Mouse (Mus musculus): ENCODE data around the gene Gm10491. TPM values are rescaled to one million over a fixed set of nuclear protein-coding genes. Genes with fewer than 3 reads are reported as not detected.

The Gm10491 gene
- polyA plus RNA-seq, 1 experiment from 2014 or later: not detected

- Histone ChIP-seq H3K36me3 (ENCODE audit: control insufficient read depth, insufficient read depth, low read length) (no peaks in the 10 kb centered on the region), H3K27me3 (ENCODE audit: control insufficient read depth, insufficient read depth, low read length) (no peaks in the 10 kb centered on the region), H3K4me1 (ENCODE audit: control insufficient read depth, insufficient read depth, low read length) (peaks cover 3% of the 10 kb centered on the region; the same call in 1 of the 2 replicates), H3K4me3 (ENCODE audit: low read depth, low read length) (no peak overlapping the region), H3K4me2 (no peak overlapping the region), H3K9ac (ENCODE audit: low read length) (no peak overlapping the region), H3K27ac (ENCODE audit: low read depth, low read length) (no peak overlapping the region), H3K9me3 (ENCODE audit: control insufficient read depth, low read length) (no peaks in the 10 kb centered on the region)
- 90% methylated on average over 1 of the region's 1 CpGs for WGBS
- no peak for DNase-seq (ENCODE audit: low spot score, missing footprints)
- ATAC-seq (ENCODE audit: low FRiP score): no peak
These were observed 40.5 kb downstream of the Gm10491 start for GRCm38 (mm10) chrX:7867141-7867540.

DNA sequence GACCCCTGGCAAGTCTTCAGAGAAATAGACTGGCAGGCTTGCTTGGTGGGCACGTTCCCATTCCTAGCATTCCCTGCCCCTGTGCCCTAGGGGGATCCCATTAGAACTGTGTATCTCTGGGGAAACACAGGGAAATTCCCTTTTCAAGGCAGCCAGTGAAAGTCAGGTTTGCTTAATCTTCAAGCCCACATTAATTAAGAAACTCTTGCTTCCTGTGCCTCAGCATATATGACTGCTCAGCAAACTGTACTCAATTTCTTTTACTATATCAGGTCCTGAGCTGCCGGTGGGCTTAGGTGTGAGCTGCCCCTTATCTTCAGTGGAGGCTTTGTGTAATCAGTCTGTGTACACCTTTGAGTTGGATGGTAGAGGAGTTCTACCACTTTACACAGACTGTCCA lies 41.8 kb downstream of the Gm10491 start:
- no peak overlapping the region for H3K9ac ChIP-seq (ENCODE audit: low read length)
- no peak overlapping the region for H3K27ac ChIP-seq (ENCODE audit: low read depth, low read length)
- DNase-seq (ENCODE audit: low spot score, missing footprints): no peak
- WGBS: 85% methylated on average over 2 of the region's 2 CpGs
- H3K36me3 ChIP-seq (ENCODE audit: control insufficient read depth, insufficient read depth, low read length): no peaks in the 10 kb centered on the region
- H3K4me1 ChIP-seq (ENCODE audit: control insufficient read depth, insufficient read depth, low read length): peaks cover 3% of the 10 kb centered on the region; the same call in 1 of the 2 replicates
- H3K9me3 ChIP-seq (ENCODE audit: control insufficient read depth, low read length): no peaks in the 10 kb centered on the region
- H3K4me3 ChIP-seq (ENCODE audit: low read depth, low read length): no peak overlapping the region
- H3K27me3 ChIP-seq (ENCODE audit: control insufficient read depth, insufficient read depth, low read length): no peaks in the 10 kb centered on the region
- no peak for ATAC-seq (ENCODE audit: low FRiP score)
- no peak overlapping the region for H3K4me2 ChIP-seq

DNA sequence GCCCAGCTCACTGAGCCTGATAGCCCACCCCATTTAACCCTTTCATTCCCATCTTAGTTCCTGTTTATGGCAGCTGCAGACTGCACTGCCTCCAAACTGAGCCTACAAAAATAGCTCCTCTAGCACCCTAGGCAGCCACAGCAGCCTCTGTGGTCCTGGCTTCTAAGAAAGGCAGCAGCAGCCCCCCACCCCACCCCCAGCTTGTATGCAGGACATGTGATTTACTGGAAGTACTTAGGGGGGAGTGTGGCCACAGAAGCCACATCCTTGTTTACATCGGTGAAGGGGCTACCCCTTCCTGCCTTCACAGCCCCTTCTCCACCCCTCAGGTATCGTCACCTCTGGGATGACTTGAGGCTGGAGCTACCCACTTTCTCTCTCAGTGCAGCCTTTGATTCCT lies 42.3 kb downstream of the Gm10491 start:
- Histone ChIP-seq H3K9me3 (ENCODE audit: control insufficient read depth, low read length) (no peaks in the 10 kb centered on the region), H3K36me3 (ENCODE audit: control insufficient read depth, insufficient read depth, low read length) (no peaks in the 10 kb centered on the region), H3K27ac (ENCODE audit: low read depth, low read length) (no peak overlapping the region), H3K9ac (ENCODE audit: low read length) (no peak overlapping the region), H3K4me3 (ENCODE audit: low read depth, low read length) (no peak overlapping the region), H3K4me2 (no peak overlapping the region), H3K4me1 (ENCODE audit: control insufficient read depth, insufficient read depth, low read length) (peaks cover 3% of the 10 kb centered on the region; the same call in 1 of the 2 replicates), H3K27me3 (ENCODE audit: control insufficient read depth, insufficient read depth, low read length) (no peaks in the 10 kb centered on the region)
- WGBS: 89% methylated on average over 2 of the region's 2 CpGs
- DNase-seq (ENCODE audit: low spot score, missing footprints) (no peak), ATAC-seq (ENCODE audit: low FRiP score) (no peak)

- Histone ChIP-seq H3K9me3 (ENCODE audit: control insufficient read depth, low read length) (no peaks in the 10 kb centered on the region), H3K36me3 (ENCODE audit: control insufficient read depth, insufficient read depth, low read length) (no peaks in the 10 kb centered on the region), H3K4me1 (ENCODE audit: control insufficient read depth, insufficient read depth, low read length) (peaks cover under 1% of the 10 kb centered on the region; the same call in 1 of the 2 replicates), H3K4me2 (no peak overlapping the region), H3K9ac (ENCODE audit: low read length) (no peak overlapping the region), H3K27me3 (ENCODE audit: control insufficient read depth, insufficient read depth, low read length) (no peaks in the 10 kb centered on the region), H3K27ac (ENCODE audit: low read depth, low read length) (no peak overlapping the region), H3K4me3 (ENCODE audit: low read depth, low read length) (no peak overlapping the region)
- WGBS: 80% methylated on average over 3 of the region's 3 CpGs
- no peak for DNase-seq (ENCODE audit: low spot score, missing footprints)
- ATAC-seq (ENCODE audit: low FRiP score): no peak
These were observed 43.1 kb downstream of the Gm10491 start for GRCm38 (mm10) chrX:7864551-7864950.

GRCm38 (mm10) chrX:7863181-7863580 lies 44.5 kb downstream of the Gm10491 start:
- Histone ChIP-seq H3K9me3 (ENCODE audit: control insufficient read depth, low read length) (no peaks in the 10 kb centered on the region), H3K4me1 (ENCODE audit: control insufficient read depth, insufficient read depth, low read length) (no peaks in the 10 kb centered on the region), H3K9ac (ENCODE audit: low read length) (no peak overlapping the region), H3K4me3 (ENCODE audit: low read depth, low read length) (no peak overlapping the region), H3K27ac (ENCODE audit: low read depth, low read length) (no peak overlapping the region), H3K4me2 (no peak overlapping the region), H3K36me3 (ENCODE audit: control insufficient read depth, insufficient read depth, low read length) (no peaks in the 10 kb centered on the region), H3K27me3 (ENCODE audit: control insufficient read depth, insufficient read depth, low read length) (no peaks in the 10 kb centered on the region)
- ATAC-seq (ENCODE audit: low FRiP score) (no peak), DNase-seq (ENCODE audit: low spot score, missing footprints) (no peak)
- whole genome bisulfite sequencing: 95% methylated on average over 1 of the region's 1 CpGs

DNA sequence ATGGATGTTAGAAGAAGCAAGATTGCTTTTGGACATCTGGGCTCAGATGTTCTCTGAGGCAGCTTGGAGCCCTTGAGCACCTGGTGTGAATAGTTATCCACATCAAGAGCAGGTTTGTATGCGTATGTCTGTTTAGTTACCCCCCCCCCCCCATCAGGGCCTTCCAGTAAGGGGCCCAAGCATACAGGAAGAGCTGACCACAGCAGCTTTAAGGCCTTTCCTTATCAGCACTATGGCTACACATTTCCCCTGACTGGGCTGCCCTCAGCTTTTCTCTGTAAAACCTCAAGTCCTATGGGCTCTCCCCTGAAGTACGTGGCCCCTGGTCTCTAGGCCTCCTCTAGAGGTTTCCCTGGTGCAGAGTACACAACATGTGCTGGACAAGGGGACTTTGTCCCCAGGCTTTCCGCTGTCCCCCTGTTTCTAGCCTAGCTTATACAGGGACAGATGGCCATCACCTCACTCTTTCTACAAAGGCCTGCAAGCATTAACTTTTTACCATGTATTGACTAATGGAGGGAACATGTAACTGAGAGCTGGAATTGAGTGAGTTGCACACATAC lies 48.4 kb downstream of the Gm10491 start:
- H3K9me3 ChIP-seq (ENCODE audit: control insufficient read depth, low read length): no peaks in the 10 kb centered on the region
- WGBS: 89% methylated on average over 3 of the region's 3 CpGs

More for the DNA sequence above, 48.4 kb downstream of the Gm10491 start:
- no peaks in the 10 kb centered on the region for H3K4me1 ChIP-seq (ENCODE audit: control insufficient read depth, insufficient read depth, low read length)
- H3K9ac ChIP-seq (ENCODE audit: low read length): no peak overlapping the region
- H3K27ac ChIP-seq (ENCODE audit: low read depth, low read length): no peak overlapping the region
- no peaks in the 10 kb centered on the region for H3K36me3 ChIP-seq (ENCODE audit: control insufficient read depth, insufficient read depth, low read length)
- H3K27me3 ChIP-seq (ENCODE audit: control insufficient read depth, insufficient read depth, low read length): no peaks in the 10 kb centered on the region
- ATAC-seq (ENCODE audit: low FRiP score): no peak
- H3K4me2 ChIP-seq: no peak overlapping the region
- no peak for DNase-seq (ENCODE audit: low spot score, missing footprints)
- H3K4me3 ChIP-seq (ENCODE audit: low read depth, low read length): no peak overlapping the region

Other genes with a start within 250 kb of the Gm10491 start
- 36.3 and 36.9 TPM in 2 replicates for gene Plp2, start 236.4 kb downstream of the Gm10491 start, polyA plus RNA-seq (2014; fragmentation: Nextera tagmentation; extraction: Ambion mirVana)
- gene Magix, start 226.6 kb downstream of the Gm10491 start, polyA plus RNA-seq (2014; fragmentation: Nextera tagmentation; extraction: Ambion mirVana): not detected in 2 replicates
- 42.8 and 44.4 TPM in 2 replicates for gene Gpkow, start 210.7 kb downstream of the Gm10491 start, polyA plus RNA-seq (2014; fragmentation: Nextera tagmentation; extraction: Ambion mirVana)
- gene Wdr45, start 193.5 kb downstream of the Gm10491 start, polyA plus RNA-seq (2014; fragmentation: Nextera tagmentation; extraction: Ambion mirVana): 12.8 and 14.1 TPM in 2 replicates
- 0.22 TPM in 1 of 2 replicates, not detected in the other for gene Gm45208, start 185.6 kb downstream of the Gm10491 start, polyA plus RNA-seq (2014; fragmentation: Nextera tagmentation; extraction: Ambion mirVana)
- gene Praf2, start 179.4 kb downstream of the Gm10491 start, polyA plus RNA-seq (2014; fragmentation: Nextera tagmentation; extraction: Ambion mirVana): 97.5 and 106 TPM in 2 replicates
- gene Ccdc120, start 156.9 kb downstream of the Gm10491 start, polyA plus RNA-seq (2014; fragmentation: Nextera tagmentation; extraction: Ambion mirVana): 15.8 and 24.1 TPM in 2 replicates
- 19.4 and 20.6 TPM in 2 replicates for gene Tfe3, start 145.3 kb downstream of the Gm10491 start, polyA plus RNA-seq (2014; fragmentation: Nextera tagmentation; extraction: Ambion mirVana)
- gene Gripap1, start 118.1 kb downstream of the Gm10491 start, polyA plus RNA-seq (2014; fragmentation: Nextera tagmentation; extraction: Ambion mirVana): 51.7 and 52.0 TPM in 2 replicates
- gene Kcnd1, start 85.5 kb downstream of the Gm10491 start, polyA plus RNA-seq (2014; fragmentation: Nextera tagmentation; extraction: Ambion mirVana): 0.86 and 1.1 TPM in 2 replicates
- 33.9 and 34.8 TPM in 2 replicates for gene Otud5, start 66.5 kb downstream of the Gm10491 start, polyA plus RNA-seq (2014; fragmentation: Nextera tagmentation; extraction: Ambion mirVana)
- 13.2 and 13.3 TPM in 2 replicates for gene Pim2, start 29.6 kb downstream of the Gm10491 start, polyA plus RNA-seq (2014; fragmentation: Nextera tagmentation; extraction: Ambion mirVana)
- 10.1 and 11.2 TPM in 2 replicates for gene Slc35a2, start 23.8 kb downstream of the Gm10491 start, polyA plus RNA-seq (2014; fragmentation: Nextera tagmentation; extraction: Ambion mirVana)
- gene Pqbp1, start 8.6 kb downstream of the Gm10491 start, polyA plus RNA-seq (2014; fragmentation: Nextera tagmentation; extraction: Ambion mirVana): 143 and 160 TPM in 2 replicates
- gene Timm17b, start 8.5 kb downstream of the Gm10491 start, polyA plus RNA-seq (2014; fragmentation: Nextera tagmentation; extraction: Ambion mirVana): 163 and 179 TPM in 2 replicates
- not detected in 2 replicates for gene Gm10490, start 1.7 kb upstream of the Gm10491 start, polyA plus RNA-seq (2014; fragmentation: Nextera tagmentation; extraction: Ambion mirVana)
- 21.9 and 26.9 TPM in 2 replicates for gene Pcsk1n, start 12.0 kb upstream of the Gm10491 start, polyA plus RNA-seq (2014; fragmentation: Nextera tagmentation; extraction: Ambion mirVana)
- not detected in 2 replicates for gene Eras, start 20.8 kb upstream of the Gm10491 start, polyA plus RNA-seq (2014; fragmentation: Nextera tagmentation; extraction: Ambion mirVana)
- gene Hdac6, start 40.1 kb upstream of the Gm10491 start, polyA plus RNA-seq (2014; fragmentation: Nextera tagmentation; extraction: Ambion mirVana): 58.4 and 60.4 TPM in 2 replicates
- gene Gata1, start 70.2 kb upstream of the Gm10491 start, polyA plus RNA-seq (2014; fragmentation: Nextera tagmentation; extraction: Ambion mirVana): 4.8 and 5.2 TPM in 2 replicates
- gene Glod5, start 110.7 kb upstream of the Gm10491 start, polyA plus RNA-seq (2014; fragmentation: Nextera tagmentation; extraction: Ambion mirVana): not detected in 2 replicates
- 80.8 and 82.6 TPM in 2 replicates for gene Suv39h1, start 166.9 kb upstream of the Gm10491 start, polyA plus RNA-seq (2014; fragmentation: Nextera tagmentation; extraction: Ambion mirVana)
- gene Was, start 182.7 kb upstream of the Gm10491 start, polyA plus RNA-seq (2014; fragmentation: Nextera tagmentation; extraction: Ambion mirVana): 0.26 and 0.34 TPM in 2 replicates
- gene Wdr13, start 225.1 kb upstream of the Gm10491 start, polyA plus RNA-seq (2014; fragmentation: Nextera tagmentation; extraction: Ambion mirVana): 21.9 and 23.4 TPM in 2 replicates
- gene Rbm3, start 238.0 kb upstream of the Gm10491 start, polyA plus RNA-seq (2014; fragmentation: Nextera tagmentation; extraction: Ambion mirVana): 439 and 458 TPM in 2 replicates

Data from midbrain, embryonic 11.5 days (tissue).